Mouse (Mus musculus): Measurements from ENCODE around the gene Rpl36a-ps1. TPM values are rescaled to one million over a fixed set of nuclear protein-coding genes. Genes with fewer than 3 reads are reported as not detected.

Gene Rpl36a-ps1
- total RNA-seq, 2 experiments from 2014 or later, result 1.1 to 3.7 TPM

GRCm38 (mm10) chr14:98956788-98957187, 37.3 kb downstream of the Rpl36a-ps1 start:
- intact Hi-C loops (cut with DNase I), result loop anchor here (10.0 kb wide), 1 partner anchor 1622 kb away; no protein-coding TSS in a partner anchor
- DNase-seq, result no peak

GRCm38 (mm10) chr14:98952441-98952840, 41.7 kb downstream of the Rpl36a-ps1 start:
- intact Hi-C loops (cut with DNase I), result loop anchor here (5.0 to 10.0 kb wide), 2 partner anchors 65 to 1618 kb away; no protein-coding TSS in a partner anchor
- peak; percentile 7 to 21 for DNase-seq

GRCm38 (mm10) chr14:98951626-98952290, 42.4 kb downstream of the Rpl36a-ps1 start:
- intact Hi-C loops (cut with DNase I), result loop anchor here (5.0 to 10.0 kb wide), 2 partner anchors 66 to 1617 kb away; no protein-coding TSS in a partner anchor
- no peak for DNase-seq

Other genes starting within 250 kb of the Rpl36a-ps1 start
- gene Mzt1, start 51.8 kb upstream of the Rpl36a-ps1 start, total RNA-seq (2021), result 10 to 100 TPM; 31.9 to 32.1 TPM
- 1 to 10 TPM; 2.7 to 3.2 TPM for gene Bora, start 51.9 kb upstream of the Rpl36a-ps1 start, total RNA-seq (2021)
- 1 to 10 TPM; 7.3 to 9.0 TPM for gene Pibf1, start 105.1 kb upstream of the Rpl36a-ps1 start, total RNA-seq (2021)
- 10 to 100 TPM; 11.9 to 12.0 TPM for gene Dis3, start 105.5 kb upstream of the Rpl36a-ps1 start, total RNA-seq (2021)